Mouse (Mus musculus): ENCODE data around the gene Mnt.

The Mnt gene

GRCm38 (mm10) chr11:74843761-74844160 is 13.0 kb downstream of the Mnt start:
- in situ Hi-C loops (cut with MboI, MseI) = no loop called here

- in situ Hi-C loops (cut with MboI, MseI) = no loop called here
Observed at GRCm38 (mm10) chr11:74845784-74846183, 15.1 kb downstream of the Mnt start.

GRCm38 (mm10) chr11:74847919-74848521 is 17.3 kb downstream of the Mnt start:
- in situ Hi-C loops (cut with MboI, MseI) = no loop called here

- in situ Hi-C loops (cut with MboI, MseI) = no loop called here
Observed at GRCm38 (mm10) chr11:74850998-74851661, 20.4 kb downstream of the Mnt start.

- in situ Hi-C loops (cut with MboI, MseI) = no loop called here
Observed at GRCm38 (mm10) chr11:74857756-74858155, 27.0 kb downstream of the Mnt start.

GRCm38 (mm10) chr11:74862129-74862528 is 31.4 kb downstream of the Mnt start:
- in situ Hi-C loops (cut with MboI, MseI) = no loop called here

- in situ Hi-C loops (cut with MboI, MseI) = no loop called here
Observed at GRCm38 (mm10) chr11:74863471-74863870, 32.8 kb downstream of the Mnt start.

- in situ Hi-C loops (cut with MboI, MseI) = no loop called here
Observed at GRCm38 (mm10) chr11:74864421-74864820, 33.7 kb downstream of the Mnt start.

- in situ Hi-C loops (cut with MboI, MseI) = loop anchor here in 1 of 2 experiments (5.0 kb wide), 1 partner anchor 47 kb away; no protein-coding TSS in a partner anchor
Observed at GRCm38 (mm10) chr11:74865252-74865651, 34.5 kb downstream of the Mnt start.

- in situ Hi-C loops (cut with MboI, MseI) = loop anchor here in 1 of 2 experiments (5.0 kb wide), 1 partner anchor 46 kb away; no protein-coding TSS in a partner anchor
Observed at GRCm38 (mm10) chr11:74866640-74867039, 35.9 kb downstream of the Mnt start.

- in situ Hi-C loops (cut with MboI, MseI) = loop anchor here in 1 of 2 experiments (5.0 kb wide), 1 partner anchor 45 kb away; no protein-coding TSS in a partner anchor
Observed at GRCm38 (mm10) chr11:74867181-74867580, 36.5 kb downstream of the Mnt start.

- in situ Hi-C loops (cut with MboI, MseI) = loop anchor here in 1 of 2 experiments (5.0 kb wide), 1 partner anchor 44 kb away; no protein-coding TSS in a partner anchor
Observed at GRCm38 (mm10) chr11:74868046-74868760, 37.5 kb downstream of the Mnt start.

GRCm38 (mm10) chr11:74869603-74870002 is 38.9 kb downstream of the Mnt start:
- in situ Hi-C loops (cut with MboI, MseI) = loop anchor here in 1 of 2 experiments (5.0 kb wide), 1 partner anchor 43 kb away; no protein-coding TSS in a partner anchor

GRCm38 (mm10) chr11:74870544-74870943 is 39.8 kb downstream of the Mnt start:
- in situ Hi-C loops (cut with MboI, MseI) = no loop called here

GRCm38 (mm10) chr11:74870991-74871622 is 40.4 kb downstream of the Mnt start:
- in situ Hi-C loops (cut with MboI, MseI) = no loop called here

GRCm38 (mm10) chr11:74874630-74875029 is 43.9 kb downstream of the Mnt start:
- in situ Hi-C loops (cut with MboI, MseI) = no loop called here

- in situ Hi-C loops (cut with MboI, MseI) = no loop called here
Observed at GRCm38 (mm10) chr11:74876801-74877200, 46.1 kb downstream of the Mnt start.

GRCm38 (mm10) chr11:74880999-74881398 is 50.3 kb downstream of the Mnt start:
- in situ Hi-C loops (cut with MboI, MseI) = no loop called here

GRCm38 (mm10) chr11:74881979-74882378 is 51.3 kb downstream of the Mnt start:
- in situ Hi-C loops (cut with MboI, MseI) = no loop called here

- in situ Hi-C loops (cut with MboI, MseI) = no loop called here
Observed at GRCm38 (mm10) chr11:74883098-74883497, 52.4 kb downstream of the Mnt start.

- in situ Hi-C loops (cut with MboI, MseI) = no loop called here
Observed at GRCm38 (mm10) chr11:74894619-74895018, 63.9 kb downstream of the Mnt start.

Data from T-helper 17 cell (primary cell).